Mouse (Mus musculus): ENCODE results near the gene Srm.

The Srm gene

GRCm38 (mm10) chr4:148600316-148600715 lies 9.0 kb downstream of the Srm start:
- no peak for DNase-seq (ENCODE audit: inconsistent age in 2 of 2, low spot score in 1 of 2)

GRCm38 (mm10) chr4:148601871-148602270 lies 10.6 kb downstream of the Srm start:
- no peak for DNase-seq (ENCODE audit: inconsistent age in 2 of 2, low spot score in 1 of 2)

- no peak for DNase-seq (ENCODE audit: inconsistent age in 2 of 2, low spot score in 1 of 2)
Observed at GRCm38 (mm10) chr4:148602357-148603120, 11.2 kb downstream of the Srm start, which contains the start of gene Masp2. Gene Masp2, plus strand, starts transcription at chr4:148602554.

GRCm38 (mm10) chr4:148603376-148604139 lies 12.3 kb downstream of the Srm start:
- DNase-seq (ENCODE audit: inconsistent age in 2 of 2, low spot score in 1 of 2), result peak in 1 of 2 experiments; percentile 77

- DNase-seq (ENCODE audit: inconsistent age in 2 of 2, low spot score in 1 of 2), result peak in 1 of 2 experiments; percentile 57
Observed at GRCm38 (mm10) chr4:148604141-148604540, 12.8 kb downstream of the Srm start.

- DNase-seq (ENCODE audit: inconsistent age in 2 of 2, low spot score in 1 of 2), result peak; percentile 65 to 87
Observed at GRCm38 (mm10) chr4:148604541-148605165, 13.3 kb downstream of the Srm start.

- peak; percentile 73 to 92 for DNase-seq (ENCODE audit: inconsistent age in 2 of 2, low spot score in 1 of 2)
Observed at GRCm38 (mm10) chr4:148607758-148608157, 16.5 kb downstream of the Srm start.

GRCm38 (mm10) chr4:148609805-148610204 lies 18.5 kb downstream of the Srm start:
- no peak for DNase-seq (ENCODE audit: inconsistent age in 2 of 2, low spot score in 1 of 2)

- no peak for DNase-seq (ENCODE audit: inconsistent age in 2 of 2, low spot score in 1 of 2)
Observed at GRCm38 (mm10) chr4:148610631-148611364, 19.5 kb downstream of the Srm start.

- DNase-seq (ENCODE audit: inconsistent age in 2 of 2, low spot score in 1 of 2), result no peak
Observed at GRCm38 (mm10) chr4:148612557-148612956, 21.3 kb downstream of the Srm start.

- no peak for DNase-seq (ENCODE audit: inconsistent age in 2 of 2, low spot score in 1 of 2)
Observed at GRCm38 (mm10) chr4:148613738-148614137, 22.4 kb downstream of the Srm start.

GRCm38 (mm10) chr4:148619805-148620204 lies 28.5 kb downstream of the Srm start:
- no peak for DNase-seq (ENCODE audit: inconsistent age in 2 of 2, low spot score in 1 of 2)

GRCm38 (mm10) chr4:148620718-148621117 lies 29.4 kb downstream of the Srm start:
- DNase-seq (ENCODE audit: inconsistent age in 2 of 2, low spot score in 1 of 2), result no peak

GRCm38 (mm10) chr4:148622485-148622884 lies 31.2 kb downstream of the Srm start:
- no peak for DNase-seq (ENCODE audit: inconsistent age in 2 of 2, low spot score in 1 of 2)

- no peak for DNase-seq (ENCODE audit: inconsistent age in 2 of 2, low spot score in 1 of 2)
Observed at GRCm38 (mm10) chr4:148623609-148624008, 32.3 kb downstream of the Srm start.

- no peak for DNase-seq (ENCODE audit: inconsistent age in 2 of 2, low spot score in 1 of 2)
Observed at GRCm38 (mm10) chr4:148625010-148625409, 33.7 kb downstream of the Srm start.

- DNase-seq (ENCODE audit: inconsistent age in 2 of 2, low spot score in 1 of 2), result peak in 1 of 2 experiments; percentile 43
Observed at GRCm38 (mm10) chr4:148625756-148626622, 34.7 kb downstream of the Srm start.

- DNase-seq (ENCODE audit: inconsistent age in 2 of 2, low spot score in 1 of 2), result peak; percentile 97 to 99
Observed at GRCm38 (mm10) chr4:148626623-148627185, 35.4 kb downstream of the Srm start, which contains the start of gene Tardbp. Gene Tardbp, minus strand, starts transcription at chr4:148627019.

- DNase-seq (ENCODE audit: inconsistent age in 2 of 2, low spot score in 1 of 2), result no peak
Observed at GRCm38 (mm10) chr4:148627246-148627645, 35.9 kb downstream of the Srm start.
